Mouse (Mus musculus) liver, embryonic 14.5 days (tissue): ENCODE data around the gene Ccna2.

ENCODE experiments used
- CTCF ChIP-seq: IDR thresholded peaks from 2 replicates; pipeline ENCODE4 v1.5.1; 2016; ENCODE audit warnings: antibody characterized with exemption, low read depth, control low read depth
- EP300 ChIP-seq: IDR thresholded peaks from 2 replicates; pipeline ENCODE4 v1.6.1; 2016; ENCODE audit warnings: antibody characterized with exemption, low read depth

DNA sequence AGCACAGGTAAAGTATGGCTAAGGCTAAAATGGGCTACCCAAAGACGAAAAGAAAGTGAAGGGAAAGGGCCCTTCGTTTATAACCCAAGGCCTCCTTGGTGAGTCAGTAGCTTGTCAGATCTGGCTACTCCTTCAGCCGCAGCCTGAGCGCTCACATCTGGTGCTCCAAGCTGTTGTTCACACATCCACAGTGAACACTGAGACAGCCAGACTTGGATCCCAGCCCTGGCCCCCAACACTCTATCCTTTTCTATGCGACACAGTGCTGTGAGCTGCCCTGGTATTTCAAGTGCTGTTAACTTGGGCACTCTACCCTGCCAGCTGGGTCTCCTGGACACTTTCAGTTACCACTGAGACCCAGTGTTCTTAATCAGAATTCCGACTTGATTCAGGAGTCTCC is 41.6 kb downstream of the Ccna2 start:
- no peak for TF ChIP-seq CTCF
- TF ChIP-seq EP300, result no peak
